8 mouse cellular contexts compared by ENCODE assay signal in the genomic region with DNA sequence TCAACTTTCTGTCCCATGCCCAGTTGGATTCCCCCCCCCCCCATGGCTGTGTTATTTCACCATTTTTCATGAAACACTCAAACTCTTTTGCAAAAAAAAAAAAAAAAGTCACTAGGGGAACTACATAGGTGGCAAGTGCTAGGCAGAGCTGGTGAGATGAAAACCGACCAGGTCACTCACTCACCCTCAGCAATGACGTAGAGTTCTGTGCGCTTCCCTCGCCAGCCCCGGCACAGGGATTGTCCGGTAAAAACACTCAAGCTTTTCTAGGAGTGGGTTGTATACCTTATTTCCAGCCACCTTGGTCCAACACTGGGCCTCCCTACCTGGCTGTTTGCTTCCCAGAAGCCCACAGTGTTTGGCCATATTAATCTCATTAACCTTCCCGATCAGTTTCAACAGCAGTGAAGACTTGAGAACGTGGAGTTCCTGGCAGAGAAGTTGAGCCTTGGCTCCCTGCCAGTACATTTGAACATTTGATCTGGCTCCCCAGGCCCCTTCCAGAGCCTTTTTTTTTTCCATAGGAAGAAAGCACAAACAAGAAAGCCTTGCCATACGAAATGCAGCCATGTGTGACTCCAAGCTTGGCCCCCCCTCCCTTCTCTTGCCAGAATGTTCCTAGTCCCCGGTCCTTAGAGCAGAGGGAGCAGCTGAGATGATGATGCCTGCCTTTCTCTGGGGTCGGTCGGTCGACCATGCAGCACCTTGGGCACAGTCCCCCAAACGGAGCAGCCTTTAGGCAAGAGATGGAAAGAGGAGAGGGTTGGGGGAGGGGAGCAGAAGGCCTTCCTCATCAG.
DNase-seq lines count a peak whose midpoint lies in the region; ATAC-seq lines count a peak whose summit lies in the region.

No protein-coding gene starts in this region.

- H3K9me3 ChIP-seq in intestine, embryonic 14.5 days (ENCODE audit: control insufficient read depth, low read length): no peaks in the 10 kb centered on the region
- no peaks in the 10 kb centered on the region for H3K9me3 ChIP-seq in intestine, embryonic 15.5 days
- H3K9me3 ChIP-seq in limb, embryonic 12.5 days: no peaks in the 10 kb centered on the region
- no peaks in the 10 kb centered on the region for H3K9me3 ChIP-seq in stomach, embryonic 15.5 days
- no peaks in the 10 kb centered on the region for H3K9me3 ChIP-seq in liver, embryonic 12.5 days (replicated peaks)

- H3K4me1 ChIP-seq in intestine, embryonic 14.5 days (replicated peaks; ENCODE audit: control insufficient read depth, insufficient read depth, low read length): peaks cover 8% of the 10 kb centered on the region; the same call in 1 of the 2 replicates
- H3K4me1 ChIP-seq in intestine, embryonic 15.5 days (replicated peaks): peaks cover 3% of the 10 kb centered on the region; the same call in 1 of the 2 replicates
- peaks cover 16% of the 10 kb centered on the region for H3K4me1 ChIP-seq in limb, embryonic 12.5 days (replicated peaks)
- peaks cover 6% of the 10 kb centered on the region; the same call in 1 of the 2 replicates for H3K4me1 ChIP-seq in stomach, embryonic 15.5 days
- H3K4me1 ChIP-seq in liver, embryonic 12.5 days: no peaks in the 10 kb centered on the region

- WGBS in intestine, embryonic 14.5 days: 48% methylated on average over 14 of the region's 14 CpGs
- 50% methylated on average over 14 of the region's 14 CpGs for WGBS in intestine, embryonic 15.5 days
- 33% methylated on average over 14 of the region's 14 CpGs for WGBS in limb, embryonic 12.5 days
- 42% methylated on average over 14 of the region's 14 CpGs for WGBS in stomach, embryonic 15.5 days
- 46% methylated on average over 14 of the region's 14 CpGs for WGBS in liver, embryonic 12.5 days (ENCODE audit: insufficient replicate concordance)

- H3K4me3 ChIP-seq in intestine, embryonic 14.5 days (ENCODE audit: low read depth, low read length): no peak overlapping the region
- no peak overlapping the region for H3K4me3 ChIP-seq in intestine, embryonic 15.5 days (replicated peaks)
- H3K4me3 ChIP-seq in limb, embryonic 12.5 days (replicated peaks): no peak overlapping the region
- H3K4me3 ChIP-seq in stomach, embryonic 15.5 days (replicated peaks): no peak overlapping the region
- no peak overlapping the region for H3K4me3 ChIP-seq in liver, embryonic 12.5 days

- no peaks in the 10 kb centered on the region for H3K27me3 ChIP-seq in intestine, embryonic 14.5 days (replicated peaks; ENCODE audit: control insufficient read depth, insufficient read depth, low read length)
- H3K27me3 ChIP-seq in intestine, embryonic 15.5 days (replicated peaks): no peaks in the 10 kb centered on the region
- H3K27me3 ChIP-seq in limb, embryonic 12.5 days: 0 out of 2 replicates have a peak, but pooled peaks cover 8% of the 10 kb centered on the region
- no peaks in the 10 kb centered on the region for H3K27me3 ChIP-seq in stomach, embryonic 15.5 days (replicated peaks)
- H3K27me3 ChIP-seq in liver, embryonic 12.5 days (replicated peaks): no peaks in the 10 kb centered on the region

- peak; percentile 37 for DNase-seq in intestine, embryonic 14.5 days (ENCODE audit: low spot score)
- DNase-seq in heart, postnatal 4 days: peak; percentile 38
- DNase-seq in ovary, postnatal 10 days (ENCODE audit: low spot score): no peak

- peak overlapping the region; percentile 8; the same call in 1 of the 2 replicates for H3K4me2 ChIP-seq in intestine, embryonic 14.5 days (ENCODE audit: low read length)
- no peak overlapping the region for H3K4me2 ChIP-seq in intestine, embryonic 15.5 days (replicated peaks)
- peak overlapping the region; percentile 34 for H3K4me2 ChIP-seq in limb, embryonic 12.5 days
- 0 out of 2 replicates have a peak overlapping the region, but pooled peaks have one; percentile 16 for H3K4me2 ChIP-seq in stomach, embryonic 15.5 days
- no peak overlapping the region for H3K4me2 ChIP-seq in liver, embryonic 12.5 days

- no peak for ATAC-seq in intestine, embryonic 14.5 days (replicated peaks; ENCODE audit: low FRiP score, low TSS enrichment, low read depth)
- no peak for ATAC-seq in intestine, embryonic 15.5 days
- ATAC-seq in limb, embryonic 12.5 days (ENCODE audit: insufficient number of reproducible peaks, insufficient read depth, low FRiP score, low TSS enrichment, low read depth): peak; percentile 52
- peak; percentile 60; the same call in 1 of the 2 replicates for ATAC-seq in stomach, embryonic 15.5 days (ENCODE audit: insufficient read depth, low FRiP score, low read depth)
- no peak for ATAC-seq in granulocyte monocyte progenitor cell, adult 5-6 weeks (replicated peaks; ENCODE audit: poor library complexity, severe bottlenecking)
- no peak for ATAC-seq in liver, embryonic 12.5 days

- H3K36me3 ChIP-seq in intestine, embryonic 14.5 days (ENCODE audit: control insufficient read depth, insufficient read depth, low read length): no peaks in the 10 kb centered on the region
- no peaks in the 10 kb centered on the region for H3K36me3 ChIP-seq in intestine, embryonic 15.5 days
- no peaks in the 10 kb centered on the region for H3K36me3 ChIP-seq in limb, embryonic 12.5 days
- H3K36me3 ChIP-seq in stomach, embryonic 15.5 days: no peaks in the 10 kb centered on the region
- H3K36me3 ChIP-seq in liver, embryonic 12.5 days: no peaks in the 10 kb centered on the region

- H3K27ac ChIP-seq in intestine, embryonic 14.5 days (ENCODE audit: low read depth): no peak overlapping the region
- no peak overlapping the region for H3K27ac ChIP-seq in intestine, embryonic 15.5 days
- peak overlapping the region; percentile 79 for H3K27ac ChIP-seq in limb, embryonic 12.5 days
- H3K27ac ChIP-seq in stomach, embryonic 15.5 days: no peak overlapping the region
- H3K27ac ChIP-seq in liver, embryonic 12.5 days: no peak overlapping the region

- no peak overlapping the region for H3K9ac ChIP-seq in intestine, embryonic 14.5 days (ENCODE audit: low read length)
- no peak overlapping the region for H3K9ac ChIP-seq in intestine, embryonic 15.5 days
- H3K9ac ChIP-seq in limb, embryonic 12.5 days (replicated peaks): no peak overlapping the region
- H3K9ac ChIP-seq in stomach, embryonic 15.5 days: no peak overlapping the region
- no peak overlapping the region for H3K9ac ChIP-seq in liver, embryonic 12.5 days

Comparison
In these comparisons a context has a peak if more than half of its experiments do, and no peak if none do; other contexts are left out.
1. H3K4me2 ChIP-seq: peak in intestine, embryonic 14.5 days (single experiment), limb, embryonic 12.5 days (single experiment) and stomach, embryonic 15.5 days (single experiment); none in intestine, embryonic 15.5 days (single experiment) and liver, embryonic 12.5 days (single experiment).
2. ATAC-seq: peak in limb, embryonic 12.5 days (single experiment) and stomach, embryonic 15.5 days (single experiment); none in intestine, embryonic 14.5 days (single experiment), intestine, embryonic 15.5 days (single experiment), granulocyte monocyte progenitor cell, adult 5-6 weeks (single experiment) and liver, embryonic 12.5 days (single experiment).